Mouse (Mus musculus): ENCODE data around the gene Trim12a.

GRCm38 (mm10) chr7:104322028-104322427, 6.8 kb upstream of the Trim12a start:
- TF ChIP-seq CTCF (IDR thresholded peaks at IDR 0.05; ENCODE audit: extremely low read depth, insufficient read depth, low read length) = no peak
- no peak for TF ChIP-seq POLR2A (IDR thresholded peaks at IDR 0.05; ENCODE audit: extremely low read depth, insufficient read depth, low read length)

Data from cortical plate, adult 2 months (tissue).